Mouse (Mus musculus) ES-Bruce4 (cell line): Measurements from ENCODE around the gene Rnf186.

Experiments
- CTCF ChIP-seq: IDR thresholded peaks from one replicate; pipeline ENCODE4 v1.8.1; 2011; ENCODE audit warnings: low read depth, low read length
- EP300 ChIP-seq: IDR thresholded peaks from 2 replicates; pipeline ENCODE4 v1.6.1; 2011; ENCODE audit warnings: low read depth, low read length; ENCODE audit not compliant: insufficient read depth
- POLR2A ChIP-seq: IDR thresholded peaks from one replicate; pipeline ENCODE4 v1.8.1; 2011; ENCODE audit warnings: low read length; ENCODE audit not compliant: insufficient read depth

DNA sequence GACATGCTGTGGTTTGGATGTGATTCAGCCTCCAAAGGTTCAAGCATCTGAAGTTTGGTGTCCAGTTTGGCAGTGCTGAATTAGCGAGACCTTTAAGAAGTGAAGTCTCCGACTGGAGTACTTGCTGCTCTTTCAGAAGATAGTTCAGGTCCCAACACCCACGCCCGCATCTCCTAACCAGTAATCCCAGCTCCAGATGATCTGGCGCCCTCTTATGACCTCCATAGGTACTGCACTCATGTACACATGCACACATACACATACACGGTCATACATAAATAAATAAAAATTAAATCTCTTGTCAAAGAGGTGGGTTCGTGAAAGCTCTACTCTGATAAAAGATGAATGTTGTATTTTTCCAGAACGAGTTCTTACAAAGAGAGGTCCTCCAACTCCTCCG lies 49.6 kb upstream of the Rnf186 start:
- TF ChIP-seq CTCF: peak; percentile 40
- TF ChIP-seq EP300: no peak
- TF ChIP-seq POLR2A: no peak
